Mouse (Mus musculus) kidney, embryonic 16.5 days (tissue): ENCODE data around the gene Tex29. TPM values are rescaled to one million over a fixed set of nuclear protein-coding genes. Genes with fewer than 3 reads are reported as not detected.

Experiments used
- ATAC-seq: fragments of 200-750 bp; cut with Nextera tagmentation; 2 replicates; pipeline ENCODE4 v1.8.0; 2017; ENCODE audit warnings: moderate TSS enrichment; ENCODE audit not compliant: low FRiP score, low TSS enrichment
- H3K27ac ChIP-seq: fragments of 300-500 bp; sonication (generic); 2 replicates; pipeline ENCODE4 v1.5.1; 2014; ENCODE audit warnings: low read length
- H3K27me3 ChIP-seq: fragments of 300-500 bp; sonication (generic); 2 replicates; pipeline ENCODE4 v1.6.1; 2014; ENCODE audit warnings: low read length, control low read depth, mixed read lengths; ENCODE audit not compliant: insufficient read depth
- H3K36me3 ChIP-seq: fragments of 300-500 bp; sonication (generic); 2 replicates; pipeline ENCODE4 v1.6.1; 2014; ENCODE audit warnings: low read length, control low read depth, mixed read lengths; ENCODE audit not compliant: insufficient read depth
- H3K4me1 ChIP-seq: fragments of 300-500 bp; sonication (generic); 2 replicates; pipeline ENCODE4 v1.6.1; 2014; ENCODE audit warnings: low read length, control low read depth, mixed read lengths; ENCODE audit not compliant: insufficient read depth
- H3K4me2 ChIP-seq: fragments of 300-500 bp; sonication (generic); replicated peaks from 2 replicates; pipeline ENCODE4 v1.6.1; 2014; ENCODE audit warnings: low read depth, low read length
- H3K4me3 ChIP-seq: fragments of 300-500 bp; sonication (generic); 2 replicates; pipeline ENCODE4 v1.5.1; 2014; ENCODE audit warnings: mild to moderate bottlenecking, low read length
- H3K9ac ChIP-seq: fragments of 300-500 bp; sonication (generic); replicated peaks from 2 replicates; pipeline ENCODE4 v1.6.1; 2014; ENCODE audit warnings: low read length
- H3K9me3 ChIP-seq: fragments of 300-500 bp; sonication (generic); 2 replicates; pipeline ENCODE4 v1.6.1; 2016; ENCODE audit warnings: low read length, control low read depth
- WGBS: fragments of 180-500 bp; shearing (Covaris S2); extraction: QIAGEN DNeasy Blood & Tissue Kit; methylation state at CpG from one replicate; pipeline ENCODE4 v1.1.7; 2014; 5-methylcytosine and 5-hydroxymethylcytosine counted together
- polyA plus RNA-seq: library from polyadenylated mRNA; unstranded; fragments of >200 nt; fragmentation: Nextera tagmentation; extraction: Ambion mirVana; gene quantifications from 2 replicates; pipeline ENCODE4 v1.2.1, GENCODE M21; 2015

Gene Tex29
- polyA plus RNA-seq, 1 experiment from 2014 or later: 0.37 TPM

- 78% methylated on average over 13 of the region's 13 CpGs for WGBS
- no peak for ATAC-seq
- Histone ChIP-seq H3K9ac (no peak overlapping the region), H3K27ac (no peak overlapping the region), H3K4me1 (no peaks in the 10 kb centered on the region), H3K4me3 (no peak overlapping the region), H3K36me3 (no peaks in the 10 kb centered on the region), H3K27me3 (no peaks in the 10 kb centered on the region), H3K4me2 (no peak overlapping the region), H3K9me3 (no peaks in the 10 kb centered on the region)
Measured at GRCm38 (mm10) chr8:11896022-11896662, 55.9 kb downstream of the Tex29 start.

GRCm38 (mm10) chr8:11896677-11897076, 56.4 kb downstream of the Tex29 start:
- H3K4me3 ChIP-seq: no peak overlapping the region
- H3K4me2 ChIP-seq: no peak overlapping the region
- no peak overlapping the region for H3K27ac ChIP-seq
- no peaks in the 10 kb centered on the region for H3K36me3 ChIP-seq
- ATAC-seq: no peak
- H3K9ac ChIP-seq: no peak overlapping the region
- no peaks in the 10 kb centered on the region for H3K4me1 ChIP-seq
- 84% methylated on average over 10 of the region's 10 CpGs for WGBS
- H3K9me3 ChIP-seq: no peaks in the 10 kb centered on the region
- H3K27me3 ChIP-seq: no peaks in the 10 kb centered on the region

- no peaks in the 10 kb centered on the region for H3K36me3 ChIP-seq
- no peak for ATAC-seq
- no peak overlapping the region for H3K27ac ChIP-seq
- 83% methylated on average over 1 of the region's 1 CpGs for WGBS
- no peak overlapping the region for H3K9ac ChIP-seq
- no peak overlapping the region for H3K4me3 ChIP-seq
- no peaks in the 10 kb centered on the region for H3K27me3 ChIP-seq
- no peak overlapping the region for H3K4me2 ChIP-seq
- H3K4me1 ChIP-seq: no peaks in the 10 kb centered on the region
- H3K9me3 ChIP-seq: no peaks in the 10 kb centered on the region
Measured at GRCm38 (mm10) chr8:11898814-11899213, 58.5 kb downstream of the Tex29 start.

Other genes with a start within 250 kb of the Tex29 start
- gene Ankrd10, start 204.7 kb upstream of the Tex29 start, polyA plus RNA-seq: 108 and 112 TPM in 2 replicates
- 0.26 TPM in 1 of 2 replicates, not detected in the other for gene 1700016D06Rik, start 139.4 kb upstream of the Tex29 start, polyA plus RNA-seq
- gene Arhgef7, start 112.8 kb upstream of the Tex29 start, polyA plus RNA-seq: 43.3 and 46.2 TPM in 2 replicates